15 mouse cellular contexts compared by ENCODE assay signal in the genomic region with DNA sequence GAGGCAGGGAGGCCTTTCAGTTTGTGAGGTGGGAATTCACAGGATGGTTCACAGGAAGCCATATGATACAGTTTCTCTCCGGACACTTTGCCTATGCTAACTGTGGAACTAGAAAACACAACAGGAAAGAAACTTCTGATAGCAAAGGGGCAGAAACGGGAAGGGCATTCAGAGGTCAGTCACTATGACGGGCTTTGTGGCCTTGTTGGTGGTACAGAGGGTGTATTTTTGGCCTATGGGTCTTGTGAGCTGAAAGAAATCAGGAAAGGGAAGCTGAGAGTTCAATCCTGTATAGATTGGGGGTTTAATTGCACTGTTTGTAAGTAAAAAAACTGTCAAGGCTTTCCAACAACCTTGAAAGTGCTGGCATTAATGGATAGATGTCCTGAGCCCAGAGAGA. TPM values are rescaled to one million over a fixed set of nuclear protein-coding genes. Genes with fewer than 3 reads are reported as not detected.
DNase-seq lines count a peak whose midpoint lies in the region; ATAC-seq lines count a peak whose summit lies in the region.
"Had no signal": no experiment of that assay in that cellular context is flagged by ENCODE, and none has a peak within 500 bp of the region (broad histone marks: within the 10 kb centered on the region; RNA-seq: fewer than 3 reads in every experiment).

No protein-coding gene starts in this region.

- no peak overlapping the region for H3K4me3 ChIP-seq in macrophage (ENCODE audit: inconsistent target)
- H3K4me3 ChIP-seq: erythroblast, embryonic 14.5 days; hindbrain, embryonic 15.5 days had no signal

- peak; percentile 11 for DNase-seq in kidney, adult 9 months
- DNase-seq in kidney, adult 18-20 months, result no peak
- DNase-seq in heart, adult 9 months (ENCODE audit: low spot score in 2 of 2), result peak; percentile 22 to 44
- DNase-seq in thymus, adult 18-20 months, result no peak
- DNase-seq in left cerebral cortex, adult 8-10 months (ENCODE audit: low spot score in 2 of 2), result no peak
- DNase-seq: cerebellum, adult 18-20 months; embryo, embryonic 11 days; lung, adult 18-20 months; thymus, postnatal 36 days had no signal

- no peaks in the 10 kb centered on the region for H3K36me3 ChIP-seq in macrophage (ENCODE audit: inconsistent target)
- H3K36me3 ChIP-seq: hindbrain, embryonic 15.5 days had no signal

- WGBS in macrophage (ENCODE audit: missing documents), result 0% methylated on average over 3 of the region's 3 CpGs

- peak overlapping the region; percentile 84 for H3K27ac ChIP-seq in macrophage
- H3K27ac ChIP-seq: hindbrain, embryonic 15.5 days had no signal

- ATAC-seq in common myeloid progenitor, adult 5-6 weeks (replicated peaks; ENCODE audit: low read depth, poor library complexity, severe bottlenecking), result peak; percentile 73
- ATAC-seq: Patski had no signal

- no peaks in the 10 kb centered on the region for H3K79me2 ChIP-seq in macrophage (ENCODE audit: inconsistent target)

RNA-seq across cellular contexts. Expression of gene Bmp2, which starts 56.5 kb away (rescaled TPM):
- total RNA-seq in common myeloid progenitor, adult 5-6 weeks (2017), result 0.18 TPM in 1 of 2 replicates, not detected in the other
- 10 to 100 TPM in 6 of 26 experiments, 1 to 10 TPM in 13, under 1 TPM in 7; 0.37 to 54.8 (median 2.2) TPM for total RNA-seq in macrophage (2018; cell fraction: chromatin; rRNA removed)
- 10 to 100 TPM in 11 of 26 experiments, 1 to 10 TPM in 15; 1.2 to 42.4 (median 5.1) TPM for total RNA-seq in macrophage (2018; cell fraction: cytosol; rRNA removed)
- 10 to 100 TPM in 9 of 26 experiments, 1 to 10 TPM in 17; 1.3 to 84.6 (median 5.4) TPM for total RNA-seq in macrophage (2018; cell fraction: nucleus; rRNA removed)
- polyA plus RNA-seq in macrophage (2018), result 2.2 to 11.1 TPM (median 5.0 TPM) in 3 replicates
- 1 to 10 TPM; 2.1 to 2.8 (median 2.5) TPM for total RNA-seq in left cerebral cortex, adult 8-10 months (2022)
- total RNA-seq: CH12.LX had no signal

Comparison
In these comparisons a context has a peak if more than half of its experiments do, and no peak if none do; other contexts are left out.
1. DNase-seq: peak in kidney, adult 9 months (single experiment) and heart, adult 9 months (2 of 2); none in kidney, adult 18-20 months (single experiment), thymus, adult 18-20 months (0 of 2) and left cerebral cortex, adult 8-10 months (0 of 2).